Mouse (Mus musculus) forebrain, embryonic 14.5 days (tissue): Measurements from ENCODE around the gene Psmc5. TPM values are rescaled to one million over a fixed set of nuclear protein-coding genes. Genes with fewer than 3 reads are reported as not detected.

ENCODE experiments used
- ATAC-seq: fragments of 200-750 bp; cut with Nextera tagmentation; 2 replicates; pipeline ENCODE4 v1.8.0; 2017; ENCODE audit warnings: mild to moderate bottlenecking, moderate library complexity
- DNase-seq: peaks from one replicate; pipeline ENCODE4 v3.0.0-alpha.2; 2015; ENCODE audit warnings: low spot score
- H3K27ac ChIP-seq: fragments of 300-500 bp; sonication (generic); 2 replicates; pipeline ENCODE4 v1.5.1; 2014; ENCODE audit warnings: low read depth, mild to moderate bottlenecking, control low read depth, low read length, moderate library complexity
- H3K27me3 ChIP-seq: fragments of 300-500 bp; sonication (generic); replicated peaks from 2 replicates; pipeline ENCODE4 v1.6.1; 2014; ENCODE audit warnings: low read length, control low read depth, mixed read lengths; ENCODE audit not compliant: control insufficient read depth, insufficient read depth
- H3K36me3 ChIP-seq: fragments of 300-500 bp; sonication (generic); 2 replicates; pipeline ENCODE4 v1.6.1; 2014; ENCODE audit warnings: low read length, control low read depth; ENCODE audit not compliant: control insufficient read depth, insufficient read depth
- H3K4me1 ChIP-seq: fragments of 300-500 bp; sonication (generic); 2 replicates; pipeline ENCODE4 v1.6.1; 2014; ENCODE audit warnings: antibody characterized with exemption, low read length, control low read depth; ENCODE audit not compliant: control insufficient read depth, insufficient read depth
- H3K4me2 ChIP-seq: fragments of 300-500 bp; sonication (generic); 2 replicates; pipeline ENCODE4 v1.6.1; 2014; ENCODE audit warnings: mild to moderate bottlenecking, control low read depth, low read length
- H3K4me3 ChIP-seq: fragments of 300-500 bp; sonication (generic); 2 replicates; pipeline ENCODE4 v1.5.1; 2014; ENCODE audit warnings: low read depth, low read length, control low read depth
- H3K9ac ChIP-seq: fragments of 300-500 bp; sonication (generic); 2 replicates; pipeline ENCODE4 v1.6.1; 2014; ENCODE audit warnings: mild to moderate bottlenecking, low read length, control low read depth, moderate library complexity
- H3K9me3 ChIP-seq: fragments of 300-500 bp; sonication (generic); replicated peaks from 2 replicates; pipeline ENCODE4 v1.6.1; 2016; ENCODE audit warnings: low read length, control low read depth, mixed read lengths; ENCODE audit not compliant: control insufficient read depth
- WGBS: fragments of 180-500 bp; shearing (Covaris S2); extraction: QIAGEN DNeasy Blood & Tissue Kit; methylation state at CpG from one replicate; pipeline ENCODE4 v1.1.7; 2014; 5-methylcytosine and 5-hydroxymethylcytosine counted together
- polyA plus RNA-seq: library from polyadenylated mRNA; unstranded; fragments of >200 nt; fragmentation: Nextera tagmentation; extraction: Ambion mirVana; gene quantifications from 2 replicates; pipeline ENCODE4 v1.2.1, GENCODE M21; 2014

Psmc5 gene
- polyA plus RNA-seq, 1 experiment from 2014 or later = 286 TPM

DNA sequence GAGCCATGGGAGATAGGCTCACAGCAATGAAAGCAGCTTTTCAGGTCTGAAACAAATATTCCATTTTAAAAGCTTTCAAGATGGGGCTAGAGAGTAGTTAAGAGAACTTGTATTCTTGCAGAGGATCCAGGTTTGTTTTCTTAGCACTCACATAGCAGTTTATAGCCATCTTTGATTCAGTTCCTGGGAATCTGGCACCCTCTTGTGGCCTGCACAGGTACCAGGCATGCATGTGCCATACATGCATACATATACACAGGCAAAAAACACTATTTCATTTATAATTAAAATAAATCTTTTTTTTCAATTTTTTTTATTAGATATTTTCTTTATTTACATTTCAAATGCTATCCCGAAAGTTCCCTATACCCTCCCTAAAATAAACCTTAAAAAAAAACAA is 9.1 kb upstream of the Psmc5 start:
- no peak for DNase-seq
- Histone ChIP-seq H3K27ac (no peak overlapping the region), H3K9ac (no peak overlapping the region), H3K4me3 (no peak overlapping the region), H3K36me3 (peaks cover 98% of the 10 kb centered on the region), H3K27me3 (no peaks in the 10 kb centered on the region), H3K9me3 (no peaks in the 10 kb centered on the region), H3K4me2 (no peak overlapping the region), H3K4me1 (no peaks in the 10 kb centered on the region)
- ATAC-seq = no peak
- WGBS = 93% methylated on average over 1 of the region's 1 CpGs

DNA sequence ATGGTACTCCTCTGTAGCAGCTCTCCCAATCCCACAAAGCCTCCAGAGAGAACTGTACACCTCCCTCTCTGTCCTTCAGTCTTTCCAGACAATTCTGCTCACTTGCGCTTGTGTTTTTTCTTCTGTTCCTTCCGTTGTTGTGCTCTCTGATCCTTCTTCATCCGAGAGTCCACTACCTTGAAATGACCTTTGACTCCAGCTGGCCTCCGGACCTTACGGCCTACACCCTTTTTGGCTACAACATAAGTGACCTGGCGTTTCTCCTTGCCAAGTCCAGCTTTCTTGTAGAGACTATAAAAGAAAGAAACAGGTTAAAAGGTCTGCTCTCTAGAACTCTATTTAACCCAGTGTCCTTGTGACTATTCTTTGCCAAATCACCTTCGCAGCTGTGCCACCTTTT is 6.6 kb upstream of the Psmc5 start:
- peaks cover 88% of the 10 kb centered on the region for H3K36me3 ChIP-seq
- peaks cover under 1% of the 10 kb centered on the region; the same call in 1 of the 2 replicates for H3K4me1 ChIP-seq
- no peaks in the 10 kb centered on the region for H3K9me3 ChIP-seq
- no peak overlapping the region for H3K27ac ChIP-seq
- H3K4me2 ChIP-seq = no peak overlapping the region
- no peak overlapping the region for H3K4me3 ChIP-seq
- 89% methylated on average over 7 of the region's 7 CpGs for WGBS
- H3K9ac ChIP-seq = no peak overlapping the region
- no peak for DNase-seq
- no peaks in the 10 kb centered on the region for H3K27me3 ChIP-seq
- no peak for ATAC-seq

DNA sequence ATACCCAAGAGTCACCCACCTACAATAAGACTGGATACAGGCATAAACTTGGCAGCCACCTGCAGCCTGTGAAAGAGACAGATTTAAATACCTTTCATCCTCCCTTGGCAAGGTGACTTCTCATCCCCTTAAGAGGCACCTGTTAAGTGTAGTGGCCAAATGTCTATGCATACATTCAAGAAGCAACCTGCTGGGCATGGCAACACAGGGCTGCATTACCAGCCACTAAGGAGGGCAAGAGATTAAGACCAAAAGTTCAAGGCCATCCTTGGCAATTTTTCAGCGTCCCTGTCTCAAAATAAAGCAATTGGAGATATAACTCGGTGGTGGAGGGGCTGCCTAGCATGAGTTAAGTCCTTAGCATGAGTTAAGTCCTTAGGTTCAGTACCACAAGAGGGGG is 1.2 kb upstream of the Psmc5 start:
- ATAC-seq = no peak
- DNase-seq = no peak
- WGBS = 28% methylated on average over 2 of the region's 2 CpGs
- Histone ChIP-seq H3K4me3 (peak overlapping the region; percentile 79), H3K4me2 (peak overlapping the region; percentile 98), H3K9me3 (no peaks in the 10 kb centered on the region), H3K4me1 (peaks cover 16% of the 10 kb centered on the region), H3K9ac (peak overlapping the region; percentile 87; the same call in 1 of the 2 replicates), H3K36me3 (peaks cover 55% of the 10 kb centered on the region), H3K27ac (no peak overlapping the region), H3K27me3 (no peaks in the 10 kb centered on the region)

DNA sequence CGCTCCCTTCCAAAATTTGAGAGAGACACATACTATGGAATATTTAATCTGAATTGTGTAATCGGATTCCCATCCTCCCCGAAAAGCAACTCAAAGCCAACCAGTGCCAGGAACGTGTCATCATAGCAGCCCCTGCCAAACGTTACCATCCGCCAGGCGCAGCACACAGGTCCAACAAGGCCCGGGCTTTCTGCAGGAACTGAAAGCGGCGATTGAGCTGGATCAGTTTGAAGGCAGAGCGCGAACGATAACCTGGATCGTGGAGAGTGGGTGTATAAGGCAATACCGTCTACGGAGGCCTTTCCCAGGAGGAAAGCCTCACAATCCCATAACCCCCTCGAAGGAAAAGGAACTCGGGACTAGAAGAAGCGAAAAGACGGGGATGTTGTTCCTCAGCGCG is 780 bp upstream of the Psmc5 start:
- ATAC-seq = peak; percentile 11
- Histone ChIP-seq H3K4me3 (peak overlapping the region; percentile 79), H3K4me2 (peak overlapping the region; percentile 98), H3K27me3 (no peaks in the 10 kb centered on the region), H3K9ac (peak overlapping the region; percentile 87), H3K9me3 (no peaks in the 10 kb centered on the region), H3K27ac (no peak overlapping the region), H3K4me1 (peaks cover 16% of the 10 kb centered on the region), H3K36me3 (peaks cover 51% of the 10 kb centered on the region)
- DNase-seq = no peak
- 4% methylated on average over 22 of the region's 22 CpGs for WGBS

DNA sequence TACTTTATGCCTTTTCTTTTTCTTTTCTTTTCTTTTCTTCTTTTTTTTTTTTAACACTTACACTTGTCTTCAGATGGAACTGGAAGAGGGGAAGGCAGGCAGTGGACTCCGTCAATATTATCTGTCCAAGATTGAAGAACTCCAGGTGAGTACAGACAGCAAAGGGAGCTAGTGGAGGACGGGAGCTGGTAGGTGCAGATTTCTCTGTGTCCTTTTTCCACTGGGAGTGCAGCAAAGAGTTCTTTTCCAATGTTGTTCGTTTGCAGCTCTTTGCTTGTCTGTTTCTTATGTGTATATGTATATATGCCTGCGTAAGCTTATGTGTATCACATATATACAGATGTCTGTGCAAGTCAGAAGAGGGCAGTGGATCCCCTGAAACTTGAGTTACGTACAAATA is 821 bp downstream of the Psmc5 start:
- Histone ChIP-seq H3K9me3 (no peaks in the 10 kb centered on the region), H3K4me2 (peak overlapping the region; percentile 98), H3K27ac (no peak overlapping the region), H3K4me3 (peak overlapping the region; percentile 79), H3K9ac (peak overlapping the region; percentile 87), H3K36me3 (peaks cover 48% of the 10 kb centered on the region), H3K4me1 (peaks cover 16% of the 10 kb centered on the region), H3K27me3 (no peaks in the 10 kb centered on the region)
- no peak for DNase-seq
- WGBS = 73% methylated on average over 5 of the region's 5 CpGs
- no peak for ATAC-seq

DNA sequence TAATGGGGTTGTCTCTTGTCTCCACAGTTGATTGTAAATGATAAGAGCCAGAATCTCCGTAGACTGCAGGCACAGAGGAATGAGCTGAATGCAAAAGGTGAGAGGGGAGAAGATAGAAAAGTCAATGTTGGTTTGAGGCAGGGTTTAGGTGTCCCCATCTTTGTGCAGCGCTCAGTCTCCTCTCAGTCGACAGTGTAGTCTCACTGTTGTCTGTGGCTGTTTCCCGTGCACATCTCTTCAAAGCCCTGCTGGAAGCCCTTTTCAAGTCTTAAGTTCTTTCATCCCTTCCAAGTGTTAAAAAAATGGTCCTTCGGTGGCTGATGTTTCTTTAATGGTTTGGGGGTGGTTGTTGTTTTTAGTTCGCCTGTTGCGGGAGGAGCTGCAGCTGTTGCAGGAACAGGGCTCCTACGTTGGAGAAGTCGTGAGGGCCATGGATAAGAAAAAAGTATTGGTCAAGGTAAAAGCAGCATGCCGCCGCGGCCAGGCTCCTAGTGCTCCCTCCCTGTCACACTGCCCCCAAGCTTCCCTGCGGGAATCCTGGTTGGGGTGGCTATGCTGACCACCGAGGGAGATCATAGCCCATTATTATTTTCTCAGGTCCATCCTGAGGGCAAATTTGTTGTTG is 5.0 kb downstream of the Psmc5 start:
- no peaks in the 10 kb centered on the region for H3K27me3 ChIP-seq
- DNase-seq (no peak), ATAC-seq (no peak)
- 89% methylated on average over 14 of the region's 14 CpGs for WGBS
- no peak overlapping the region for H3K27ac ChIP-seq
- H3K4me1 ChIP-seq = peaks cover 7% of the 10 kb centered on the region
- H3K4me2 ChIP-seq = no peak overlapping the region
- H3K4me3 ChIP-seq = no peak overlapping the region
- H3K9ac ChIP-seq = no peak overlapping the region
- no peaks in the 10 kb centered on the region for H3K9me3 ChIP-seq
- peaks cover 75% of the 10 kb centered on the region for H3K36me3 ChIP-seq

DNA sequence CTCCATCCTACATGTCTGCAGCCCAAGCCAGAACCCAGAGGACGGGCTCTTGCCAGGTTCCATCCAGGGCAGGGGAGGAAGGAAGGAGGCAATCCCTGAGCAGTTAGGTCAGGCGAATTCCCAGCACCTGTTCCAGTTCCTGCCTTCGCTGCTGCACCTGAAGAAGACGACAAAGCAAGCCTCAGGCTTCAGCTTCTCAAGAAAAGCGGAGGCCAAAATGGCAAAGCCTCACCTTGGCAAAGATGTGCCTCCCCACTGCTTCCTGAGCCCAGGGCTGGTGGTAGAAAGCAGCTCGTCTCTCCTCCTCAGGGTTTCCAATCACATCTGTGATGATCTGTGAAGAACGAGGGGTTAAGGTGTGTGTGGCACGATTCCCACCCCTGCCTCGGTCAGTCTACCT is 8.0 kb downstream of the Psmc5 start:
- Histone ChIP-seq H3K4me1 (peaks cover 12% of the 10 kb centered on the region), H3K36me3 (peaks cover 73% of the 10 kb centered on the region), H3K27me3 (no peaks in the 10 kb centered on the region), H3K9ac (no peak overlapping the region), H3K9me3 (no peaks in the 10 kb centered on the region), H3K27ac (no peak overlapping the region), H3K4me3 (no peak overlapping the region), H3K4me2 (no peak overlapping the region)
- no peak for DNase-seq
- no peak for ATAC-seq
- WGBS = 90% methylated on average over 9 of the region's 9 CpGs

DNA sequence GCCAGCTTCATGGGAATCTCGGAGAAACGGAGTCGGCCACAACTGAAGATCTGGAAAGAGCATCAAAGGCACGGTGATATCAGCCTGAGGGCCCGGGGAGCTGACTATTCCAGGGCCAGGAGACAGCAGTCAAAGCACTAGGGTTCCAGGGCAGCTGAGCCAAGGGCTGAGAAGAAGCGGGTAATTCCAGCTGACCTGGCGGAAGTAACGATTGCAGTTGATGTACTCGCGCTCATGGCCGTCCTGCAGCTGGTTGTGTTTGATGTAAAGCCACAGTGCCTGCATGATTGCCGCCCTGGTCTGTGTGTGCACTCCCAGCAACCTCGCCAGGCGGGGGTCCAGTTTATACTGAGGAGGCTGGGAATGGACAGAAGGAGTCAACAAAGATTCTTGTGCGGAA is 9.0 kb downstream of the Psmc5 start:
- no peak overlapping the region for H3K4me3 ChIP-seq
- 94% methylated on average over 15 of the region's 15 CpGs for WGBS
- peaks cover 66% of the 10 kb centered on the region for H3K36me3 ChIP-seq
- H3K9ac ChIP-seq = no peak overlapping the region
- H3K9me3 ChIP-seq = no peaks in the 10 kb centered on the region
- no peaks in the 10 kb centered on the region for H3K27me3 ChIP-seq
- no peak overlapping the region for H3K27ac ChIP-seq
- no peak overlapping the region for H3K4me2 ChIP-seq
- H3K4me1 ChIP-seq = peaks cover 15% of the 10 kb centered on the region
- DNase-seq (no peak), ATAC-seq (no peak)

DNA sequence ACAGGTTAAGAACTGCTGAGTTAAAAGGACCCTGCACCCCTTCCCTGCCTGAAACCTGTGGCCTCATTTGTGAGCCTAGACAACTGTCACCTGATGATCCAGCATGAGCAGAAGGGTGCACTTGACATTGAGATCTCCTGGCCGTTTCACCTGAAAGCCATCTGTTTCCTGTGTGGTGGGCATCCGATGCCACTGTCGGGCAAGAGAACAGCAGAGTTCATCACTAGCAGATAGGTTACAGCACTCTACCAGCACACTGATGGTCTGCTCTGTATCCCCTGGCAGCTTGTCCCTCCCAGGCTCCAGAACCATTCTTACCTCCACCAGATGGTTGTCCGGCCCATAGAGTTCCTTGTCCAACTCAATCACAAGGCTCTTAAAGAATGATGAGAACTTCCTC is 9.6 kb downstream of the Psmc5 start:
- H3K4me2 ChIP-seq = no peak overlapping the region
- no peak overlapping the region for H3K4me3 ChIP-seq
- no peak for DNase-seq
- H3K9ac ChIP-seq = no peak overlapping the region
- no peaks in the 10 kb centered on the region for H3K27me3 ChIP-seq
- ATAC-seq = no peak
- 97% methylated on average over 4 of the region's 4 CpGs for WGBS
- peaks cover 17% of the 10 kb centered on the region for H3K4me1 ChIP-seq
- no peak overlapping the region for H3K27ac ChIP-seq
- no peaks in the 10 kb centered on the region for H3K9me3 ChIP-seq
- peaks cover 64% of the 10 kb centered on the region for H3K36me3 ChIP-seq
